Mouse (Mus musculus) cerebellum, postnatal 14 days (tissue): Measurements from ENCODE around the gene Wdr62.
"Not testable (repeated sequence)": the region's sequence is repeated elsewhere in the genome, so short reads cannot be mapped to it uniquely, and the experiment has no call there.

Experiments used
- DNase-seq, 2 experiments: peaks; one replicate each; pipeline ENCODE4 v3.0.0; 2021; ENCODE audit warnings: mixed read lengths in 2 of 2

Wdr62 gene

GRCm38 (mm10) chr7:30202895-30203690 is 77.1 kb downstream of the Wdr62 start:
- peak in 1 of 2 experiments; percentile 54 for DNase-seq

GRCm38 (mm10) chr7:30200661-30201060 is 79.6 kb downstream of the Wdr62 start:
- not testable (repeated sequence) for DNase-seq

GRCm38 (mm10) chr7:30200200-30200599 is 80.0 kb downstream of the Wdr62 start:
- no peak for DNase-seq

- DNase-seq: no peak
These were observed 80.6 kb downstream of the Wdr62 start for GRCm38 (mm10) chr7:30199498-30200139.

GRCm38 (mm10) chr7:30198481-30198971 is 81.7 kb downstream of the Wdr62 start, which contains the start of gene Capns1:
TSS of gene Capns1 (minus strand) at chr7:30198811.
- peak; percentile 75 to 77 for DNase-seq

GRCm38 (mm10) chr7:30197592-30198129 is 82.6 kb downstream of the Wdr62 start:
- DNase-seq: no peak

- DNase-seq: no peak
These were observed 84.0 kb downstream of the Wdr62 start for GRCm38 (mm10) chr7:30196171-30196570.

GRCm38 (mm10) chr7:30195461-30195860 is 84.8 kb downstream of the Wdr62 start:
- DNase-seq: no peak

GRCm38 (mm10) chr7:30194884-30195283 is 85.3 kb downstream of the Wdr62 start:
- peak; percentile 97 to 98 for DNase-seq

- DNase-seq: peak; percentile 79 to 88
These were observed 86.0 kb downstream of the Wdr62 start for GRCm38 (mm10) chr7:30194101-30194831.

GRCm38 (mm10) chr7:30193581-30194100 is 86.6 kb downstream of the Wdr62 start:
- DNase-seq: peak; percentile 85 to 86

- DNase-seq: no peak
These were observed 87.2 kb downstream of the Wdr62 start for GRCm38 (mm10) chr7:30193013-30193412.

- DNase-seq: no peak
These were observed 88.1 kb downstream of the Wdr62 start for GRCm38 (mm10) chr7:30192088-30192487.
